Mouse (Mus musculus): ENCODE results near the gene Smchd1.
"Not testable (repeated sequence)": the region's sequence is repeated elsewhere in the genome, so short reads cannot be mapped to it uniquely, and the experiment has no call there.

Gene Smchd1

GRCm38 (mm10) chr17:71444126-71444525 lies 31.0 kb downstream of the Smchd1 start:
- DNase-seq, result no peak

DNA sequence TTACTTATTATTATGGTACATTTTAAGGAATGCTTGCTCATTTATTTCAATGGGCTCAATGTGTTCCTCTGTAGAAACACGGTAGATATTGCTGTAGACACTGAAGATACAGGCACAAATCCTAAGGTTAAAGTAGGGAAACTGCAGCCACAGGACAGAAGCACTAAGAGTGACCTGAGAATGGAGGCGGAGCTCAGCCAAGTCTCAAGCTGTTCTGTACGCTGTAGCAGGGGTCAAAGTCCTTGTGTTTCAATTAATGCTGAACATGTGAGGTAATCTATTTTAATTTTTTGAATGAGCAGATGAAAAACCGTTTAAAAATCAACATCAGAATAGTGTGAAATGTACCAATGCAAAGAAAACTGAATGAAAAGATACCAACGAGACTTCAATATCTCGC lies 31.9 kb downstream of the Smchd1 start:
- DNase-seq, result no peak

- DNase-seq, result not testable (repeated sequence)
Measured at GRCm38 (mm10) chr17:71422502-71422901, 52.6 kb downstream of the Smchd1 start.

GRCm38 (mm10) chr17:71419448-71419847 lies 55.7 kb downstream of the Smchd1 start:
- not testable (repeated sequence) for DNase-seq

DNA sequence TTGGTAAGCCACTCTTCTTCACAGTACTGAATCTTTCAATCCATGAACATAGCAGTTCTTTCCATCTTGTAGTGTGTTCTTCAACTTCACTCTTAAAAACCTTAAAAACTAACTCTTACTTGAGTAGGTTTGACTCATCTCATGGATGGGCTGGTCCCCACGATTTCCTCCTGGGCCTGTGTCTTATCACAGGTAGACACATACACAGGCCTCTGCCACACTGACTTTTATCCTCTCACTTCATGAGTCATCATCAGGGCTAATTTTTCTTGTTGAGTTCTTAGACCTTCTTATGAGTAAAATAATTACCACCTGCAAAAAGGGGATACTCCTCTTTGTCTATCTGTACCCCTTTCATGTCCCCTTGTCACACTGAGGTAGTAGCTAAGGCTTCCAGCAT lies 58.1 kb downstream of the Smchd1 start:
- no peak for DNase-seq

DNA sequence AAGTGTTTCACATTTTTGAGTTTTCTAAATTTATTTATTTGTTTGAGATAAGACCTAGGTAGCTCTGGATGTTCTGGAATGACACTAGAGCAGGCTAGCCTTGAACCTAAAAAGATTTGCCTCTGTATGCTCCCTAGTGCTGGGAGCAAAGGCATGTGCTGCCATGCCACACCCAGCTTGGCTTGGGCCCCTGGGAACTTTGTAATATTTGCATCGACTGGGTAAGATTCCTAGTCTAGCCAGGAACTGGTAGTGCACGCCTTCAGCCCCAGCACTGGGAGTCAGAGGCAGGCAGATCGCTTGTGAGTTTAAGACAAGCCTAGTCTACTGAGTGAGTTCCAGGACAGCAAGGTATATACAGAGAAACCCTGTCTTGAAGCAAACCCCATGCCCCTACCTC lies 87.7 kb downstream of the Smchd1 start:
- no peak for DNase-seq

- no peak for DNase-seq
Measured at GRCm38 (mm10) chr17:71380346-71380745, 94.8 kb downstream of the Smchd1 start.

DNA sequence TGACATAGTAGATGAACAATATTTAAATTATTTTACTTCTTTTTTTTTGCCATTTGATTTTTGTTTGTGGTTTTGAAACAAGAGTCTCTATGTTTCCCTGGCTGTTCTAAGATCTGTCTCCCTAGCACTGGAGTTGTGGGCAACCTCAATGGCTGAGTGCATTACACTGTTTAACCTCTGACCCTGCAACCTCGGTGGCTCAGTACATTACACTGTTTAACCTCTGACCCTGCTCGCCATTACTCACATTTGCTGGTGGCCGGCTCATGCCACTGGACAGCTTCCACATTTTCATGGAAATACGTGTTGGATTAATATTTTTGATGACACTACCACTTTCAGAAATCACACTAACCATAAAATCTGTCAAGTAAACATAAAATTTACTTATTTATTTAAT lies 97.2 kb downstream of the Smchd1 start:
- no peak for DNase-seq

DNA sequence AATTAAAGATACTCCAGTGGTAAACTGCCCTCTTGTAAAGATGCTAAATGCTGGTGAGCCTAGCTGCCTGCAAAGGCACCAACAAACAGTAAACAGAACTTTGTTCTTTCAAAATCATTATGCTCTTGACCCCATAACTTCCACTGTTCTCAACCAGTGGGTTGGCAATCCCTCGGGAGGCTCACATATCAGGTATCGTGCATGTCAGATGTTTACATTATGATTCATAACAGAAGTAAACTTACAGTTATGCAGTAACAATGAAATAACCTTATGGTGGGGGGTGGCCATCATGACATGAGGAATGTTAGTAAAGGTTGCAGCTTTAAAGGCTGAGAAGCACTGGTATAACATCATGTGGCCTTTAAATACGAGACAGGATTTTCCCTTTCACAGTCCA lies 119.6 kb downstream of the Smchd1 start:
- DNase-seq, result no peak

DNA sequence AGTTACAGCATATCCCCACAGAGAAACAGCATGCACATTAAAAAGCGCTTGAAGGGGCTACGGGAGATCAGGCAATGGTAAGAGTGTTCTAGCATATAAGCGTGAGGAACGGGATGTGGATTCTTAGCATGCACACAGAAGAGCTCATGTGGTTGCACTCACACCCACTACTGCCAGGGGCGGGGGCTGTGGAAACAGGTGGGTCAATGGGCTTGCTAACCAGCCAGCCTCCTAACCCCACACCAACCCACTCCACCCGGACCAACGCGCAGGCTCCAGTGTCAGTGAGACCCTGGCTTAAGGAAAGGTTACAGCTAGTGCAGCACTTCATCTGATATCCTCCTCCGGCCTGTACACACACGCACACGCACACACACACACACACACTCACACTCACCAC lies 120.9 kb downstream of the Smchd1 start:
- no peak for DNase-seq

GRCm38 (mm10) chr17:71348188-71348587 lies 127.0 kb downstream of the Smchd1 start:
- DNase-seq, result no peak

- DNase-seq, result no peak
Measured at GRCm38 (mm10) chr17:71342006-71342405, 133.1 kb downstream of the Smchd1 start.

GRCm38 (mm10) chr17:71338627-71339026 lies 136.5 kb downstream of the Smchd1 start:
- DNase-seq, result no peak

GRCm38 (mm10) chr17:71337546-71337945 lies 137.6 kb downstream of the Smchd1 start:
- DNase-seq, result no peak

- no peak for DNase-seq
Measured at GRCm38 (mm10) chr17:71336421-71336820, 138.7 kb downstream of the Smchd1 start.

- DNase-seq, result no peak
Measured at GRCm38 (mm10) chr17:71332298-71332697, 142.8 kb downstream of the Smchd1 start.

DNA sequence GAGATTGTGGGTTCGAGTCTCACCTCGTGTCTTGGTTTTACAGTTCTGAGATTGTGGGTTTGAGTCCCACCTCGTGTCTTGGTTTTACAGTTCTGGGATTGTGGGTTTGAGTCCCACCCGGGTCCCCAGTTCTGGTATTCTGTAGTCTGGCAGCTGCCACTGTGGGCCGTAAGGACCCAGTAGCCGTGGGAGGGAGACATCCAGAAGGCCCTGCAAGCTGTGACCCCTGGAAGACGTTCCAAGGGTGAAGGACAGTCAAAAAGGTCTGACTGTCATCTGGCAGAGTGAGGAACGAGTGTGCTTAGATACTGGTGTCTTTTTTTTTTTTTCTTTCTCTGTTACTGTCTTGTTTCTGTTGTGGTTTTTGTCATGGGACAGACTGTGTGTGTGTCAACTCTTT lies 154.4 kb downstream of the Smchd1 start:
- DNase-seq, result not testable (repeated sequence)

DNA sequence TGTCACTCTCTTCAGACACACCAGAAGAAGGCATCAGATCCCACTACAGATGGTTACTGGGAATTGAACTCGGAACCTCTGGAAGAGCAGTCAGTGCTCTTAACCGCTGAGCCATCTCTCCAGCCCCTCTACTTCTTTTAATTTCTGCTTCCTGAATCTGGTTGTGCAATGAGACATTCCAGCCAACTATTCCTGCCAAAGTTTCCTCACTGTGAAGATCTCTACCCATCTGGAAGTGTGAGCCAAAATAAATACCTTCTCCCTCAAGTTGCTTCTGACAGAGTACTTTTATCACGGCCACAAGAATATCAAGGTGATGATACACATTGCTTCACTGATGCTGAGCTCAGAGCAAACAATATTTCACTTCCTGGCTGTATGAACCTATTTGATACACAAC lies 155.8 kb downstream of the Smchd1 start:
- DNase-seq, result no peak

DNA sequence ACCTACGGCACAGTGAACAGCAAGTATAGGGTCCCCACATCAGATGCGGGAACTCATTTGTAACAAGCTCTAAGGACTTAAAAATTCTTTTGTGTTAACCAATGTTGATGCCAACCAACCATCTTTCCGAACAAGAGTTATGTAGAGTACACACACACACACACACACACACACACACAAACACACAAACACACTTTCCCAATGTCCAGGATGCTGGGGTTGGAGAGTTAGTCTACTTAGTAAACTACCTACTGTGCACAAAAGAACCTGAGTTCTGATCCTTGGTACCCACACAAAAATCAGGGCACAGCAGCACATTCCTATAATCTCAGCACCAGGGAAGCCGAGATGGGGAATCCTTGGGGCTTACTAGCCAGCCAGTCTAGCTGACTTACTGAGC lies 157.6 kb downstream of the Smchd1 start:
- no peak for DNase-seq

- DNase-seq, result no peak
Measured at GRCm38 (mm10) chr17:71314315-71314714, 160.8 kb downstream of the Smchd1 start.

GRCm38 (mm10) chr17:71311340-71312171 lies 163.6 kb downstream of the Smchd1 start, which contains the start of gene Emilin2:
Emilin2 (minus strand) TSS chr17:71311978.
- DNase-seq, result peak; percentile 67 to 84

GRCm38 (mm10) chr17:71310486-71311339 lies 164.4 kb downstream of the Smchd1 start:
- DNase-seq, result peak; percentile 61 to 62

GRCm38 (mm10) chr17:71309711-71310485 lies 165.2 kb downstream of the Smchd1 start:
- DNase-seq, result peak; percentile 18 to 31

All from cerebellum, postnatal 10 days (tissue).